Mouse (Mus musculus) CH12.LX (cell line): ENCODE measurements around the gene Mad1l1. TPM values are rescaled to one million over a fixed set of nuclear protein-coding genes. Genes with fewer than 3 reads are reported as not detected.

ENCODE experiments used
- DNase-seq: peaks from one replicate; pipeline ENCODE4 v3.0.0-alpha.2; 2013; ENCODE audit errors: extremely low read depth
- H3K27ac ChIP-seq: 2 replicates; pipeline ENCODE4 v1.5.1; 2012; ENCODE audit warnings: low read depth, mild to moderate bottlenecking, control low read depth, moderate library complexity; ENCODE audit not compliant: insufficient read depth
- H3K27me3 ChIP-seq: replicated peaks from 2 replicates; pipeline ENCODE3; 2012; ENCODE audit warnings: inconsistent platforms
- H3K36me3 ChIP-seq, 2 experiments: replicated peaks in 1 of 2; 2 replicates each; pipeline versions ENCODE3 to v1.6.1; 2012; ENCODE audit warnings: inconsistent platforms in 1 of 2, low read length in 1 of 2, mild to moderate bottlenecking in 1 of 2, mixed read lengths in 1 of 2, moderate library complexity in 1 of 2; ENCODE audit not compliant: control insufficient read depth in 1 of 2, insufficient read depth in 1 of 2
- H3K4me1 ChIP-seq, 2 experiments: 2 replicates each; pipeline ENCODE4 v1.6.1; 2012; ENCODE audit warnings: inconsistent platforms in 1 of 2, moderate library complexity in 1 of 2; ENCODE audit not compliant: insufficient read depth in 2 of 2, control insufficient read depth in 1 of 2
- H3K4me2 ChIP-seq: 2 replicates; pipeline ENCODE4 v1.6.1; 2012; ENCODE audit warnings: low read depth, mild to moderate bottlenecking, control low read depth; ENCODE audit not compliant: poor library complexity, insufficient read depth, severe bottlenecking
- H3K4me3 ChIP-seq, 3 experiments: fragments of 150-350 bp in 1 of 3; sonication (generic) in 1 of 3; replicated peaks in 1 of 3; 2 replicates each; pipeline versions ENCODE3 to v1.5.1; 2011 to 2012; ENCODE audit warnings: low read depth in 2 of 3, low read length in 2 of 3, mild to moderate bottlenecking in 2 of 3, moderate library complexity in 2 of 3, control low read depth in 1 of 3, improper control_type of control experiment in 1 of 3, inconsistent platforms in 1 of 3, mixed read lengths in 1 of 3; ENCODE audit not compliant: poor library complexity in 1 of 3
- H3K79me2 ChIP-seq: replicated peaks from 2 replicates; pipeline ENCODE4 v1.6.1; 2012; ENCODE audit warnings: mild to moderate bottlenecking, moderate library complexity; ENCODE audit not compliant: control insufficient read depth, poor library complexity, insufficient read depth, severe bottlenecking; ENCODE audit errors: extremely low read depth
- H3K9ac ChIP-seq: 2 replicates; pipeline ENCODE4 v1.6.1; 2012; ENCODE audit warnings: low read depth, mild to moderate bottlenecking, control low read depth, moderate library complexity; ENCODE audit not compliant: insufficient read depth
- H3K9me3 ChIP-seq: replicated peaks from 2 replicates; pipeline ENCODE3; 2012; ENCODE audit warnings: low read length, inconsistent platforms, mixed read lengths
- BHLHE40 ChIP-seq: IDR thresholded peaks from 2 replicates; pipeline ENCODE4 v1.6.1; 2011; ENCODE audit warnings: mild to moderate bottlenecking, low read depth, low read length, improper control_type of control experiment
- CHD2 ChIP-seq: IDR thresholded peaks from 2 replicates; pipeline ENCODE4 v1.6.1; 2011; ENCODE audit warnings: low read length, improper control_type of control experiment
- CTCF ChIP-seq, 2 experiments: IDR thresholded peaks in 1 of 2; conservative IDR thresholded peaks in 1 of 2; 2 replicates each; pipeline ENCODE4 v1.5.1; 2011 to 2012; ENCODE audit warnings: low read depth in 2 of 2, low read length in 2 of 2, improper control_type of control experiment in 1 of 2, inconsistent platforms in 1 of 2, mild to moderate bottlenecking in 1 of 2, moderate library complexity in 1 of 2
- E2F4 ChIP-seq: IDR thresholded peaks from 2 replicates; pipeline ENCODE4 v1.6.1; 2011; ENCODE audit warnings: low read depth, low read length, improper control_type of control experiment; ENCODE audit not compliant: insufficient replicate concordance
- ETS1 ChIP-seq: conservative IDR thresholded peaks from 2 replicates; pipeline ENCODE4 v1.6.1; 2012; ENCODE audit warnings: low read depth, mild to moderate bottlenecking, inconsistent platforms, low read length, improper control_type of control experiment, moderate library complexity
- HCFC1 ChIP-seq: IDR thresholded peaks from 2 replicates; pipeline ENCODE4 v1.6.1; 2012; ENCODE audit warnings: low read depth, mild to moderate bottlenecking, inconsistent platforms, low read length, improper control_type of control experiment
- IRF4 ChIP-seq: IDR thresholded peaks from 2 replicates; pipeline ENCODE4 v1.6.1; 2014; ENCODE audit warnings: low read depth, mild to moderate bottlenecking, inconsistent platforms, low read length, improper control_type of control experiment
- JUN ChIP-seq: IDR thresholded peaks from 2 replicates; pipeline ENCODE4 v1.6.1; 2011; ENCODE audit warnings: low read depth, mild to moderate bottlenecking, low read length, improper control_type of control experiment, moderate library complexity; ENCODE audit not compliant: insufficient read depth
- KAT2A ChIP-seq: IDR thresholded peaks from 2 replicates; pipeline ENCODE4 v1.6.1; 2012; ENCODE audit warnings: low read length, improper control_type of control experiment, inconsistent platforms; ENCODE audit not compliant: insufficient replicate concordance
- MAFK ChIP-seq: IDR thresholded peaks from 2 replicates; pipeline ENCODE4 v1.6.1; 2011; ENCODE audit warnings: low read length, improper control_type of control experiment; ENCODE audit not compliant: insufficient replicate concordance
- MAX ChIP-seq: IDR thresholded peaks from 2 replicates; pipeline ENCODE4 v1.6.1; 2011; ENCODE audit warnings: low read length, improper control_type of control experiment
- PAX5 ChIP-seq: IDR thresholded peaks from 2 replicates; pipeline ENCODE4 v1.6.1; 2012; ENCODE audit warnings: low read length, inconsistent platforms, mixed read lengths
- POLR2A ChIP-seq: IDR thresholded peaks from 2 replicates; pipeline ENCODE4 v1.6.1; 2011; ENCODE audit warnings: low read depth, mild to moderate bottlenecking, improper control_type of control experiment, low read length
- POLR2AphosphoS2 ChIP-seq: IDR thresholded peaks from 2 replicates; pipeline ENCODE4 v1.6.1; 2011; ENCODE audit warnings: low read depth, low read length, improper control_type of control experiment
- SIN3A ChIP-seq: IDR thresholded peaks from 2 replicates; pipeline ENCODE4 v1.6.1; 2012; ENCODE audit warnings: low read length, improper control_type of control experiment, inconsistent platforms
- SMC3 ChIP-seq: IDR thresholded peaks from 2 replicates; pipeline ENCODE4 v1.6.1; 2011; ENCODE audit warnings: low read depth, low read length, improper control_type of control experiment
- TCF12 ChIP-seq: IDR thresholded peaks from 2 replicates; pipeline ENCODE4 v1.6.1; 2014; ENCODE audit warnings: low read depth, mild to moderate bottlenecking, inconsistent platforms, low read length, improper control_type of control experiment
- UBTF ChIP-seq: IDR thresholded peaks from 2 replicates; pipeline ENCODE4 v1.6.1; 2012; ENCODE audit warnings: low read depth, mild to moderate bottlenecking, inconsistent platforms, low read length, improper control_type of control experiment, moderate library complexity
- USF1 ChIP-seq: IDR thresholded peaks from 2 replicates; pipeline ENCODE4 v1.6.1; 2014; ENCODE audit warnings: low read depth, mild to moderate bottlenecking, inconsistent platforms, low read length, improper control_type of control experiment
- USF2 ChIP-seq: conservative IDR thresholded peaks from 2 replicates; pipeline ENCODE4 v1.6.1; 2011; ENCODE audit warnings: low read depth, low read length, improper control_type of control experiment
- ZC3H11A ChIP-seq: IDR thresholded peaks from 2 replicates; pipeline ENCODE4 v1.6.1; 2012; ENCODE audit warnings: low read depth, mild to moderate bottlenecking, inconsistent platforms, low read length, improper control_type of control experiment
- ZMIZ1 ChIP-seq: IDR thresholded peaks from 2 replicates; pipeline ENCODE4 v1.6.1; 2012; ENCODE audit warnings: low read depth, mild to moderate bottlenecking, inconsistent platforms, low read length, improper control_type of control experiment
- ZNF384 ChIP-seq: IDR thresholded peaks from 2 replicates; pipeline ENCODE4 v1.6.1; 2012; ENCODE audit warnings: low read depth, low read length, improper control_type of control experiment, inconsistent platforms
- dilution Hi-C: fragments of 300-500 bp; cut with MboI; formaldehyde crosslinking; loops from 2 replicates; pipeline ENCODE4 v1.14.3; 2020; ENCODE audit warnings: low sequenced_read_pairs; ENCODE audit not compliant: extremely low pct_unique_long_range_greater_than_20kb, extremely low pct_ligation_motif_present
- in situ Hi-C: fragments of 300-500 bp; cut with MboI; formaldehyde crosslinking; loops from 3 replicates; pipeline ENCODE4 v1.14.3; 2019; ENCODE audit warnings: low sequenced_read_pairs, low pct_ligation_motif_present, low pct_unique_long_range_greater_than_20kb, mixed read lengths
- polyA plus RNA-seq: library from polyadenylated mRNA; unstranded; fragments of >175 nt; gene quantifications from 2 replicates; pipeline ENCODE4 v1.2.1, GENCODE M21; 2012; ENCODE audit warnings: low read depth; ENCODE audit not compliant: insufficient read length
- total RNA-seq, 2 experiments: library from RNA; depleted of rRNA; stranded (reverse); fragments of 300-350 nt in 1 of 2; fragments of >200 nt in 1 of 2; gene quantifications; 2 replicates each; pipeline ENCODE4 v1.2.3; 2012 to 2014

The Mad1l1 gene
- total and polyA plus RNA-seq, 3 experiments, result 24.8 to 45.6 (median 28.9) TPM

- H3K4me2 ChIP-seq, result no peak overlapping the region
- H3K9me3 ChIP-seq, result no peaks in the 10 kb centered on the region
- H3K27ac ChIP-seq, result no peak overlapping the region
- DNase-seq, result no peak
- peaks cover 14% of the 10 kb centered on the region for H3K27me3 ChIP-seq
- no peak overlapping the region for H3K9ac ChIP-seq
- in situ Hi-C loops, result loop anchor here (5.0 kb wide), 1 partner anchor 133 kb away; no protein-coding TSS in a partner anchor
- no peak overlapping the region for H3K4me3 ChIP-seq
- TF ChIP-seq POLR2A, result no peak
- no peak for TF ChIP-seq USF2
- TF ChIP-seq ETS1, result no peak
- no peak for TF ChIP-seq TCF12
- TF ChIP-seq CHD2, result no peak
- TF ChIP-seq ZC3H11A, result no peak
- TF ChIP-seq SMC3, result no peak
- TF ChIP-seq KAT2A, result no peak
- TF ChIP-seq JUN, result no peak
- TF ChIP-seq MAX, result no peak
- TF ChIP-seq SIN3A, result no peak
- TF ChIP-seq PAX5, result no peak
- no peak for TF ChIP-seq IRF4
- no peak for TF ChIP-seq E2F4
- TF ChIP-seq ZNF384, result no peak
- peaks cover 12 to 18% of the 10 kb centered on the region in 2 experiments for H3K4me1 ChIP-seq
- no peaks in the 10 kb centered on the region for H3K79me2 ChIP-seq
- H3K36me3 ChIP-seq, result no peaks in the 10 kb centered on the region
- dilution Hi-C loops, result no loop called here
These were observed 355.8 kb downstream of the Mad1l1 start for GRCm38 (mm10) chr5:139965596-139965995.

GRCm38 (mm10) chr5:139964391-139964790, 357.0 kb downstream of the Mad1l1 start:
- H3K36me3 ChIP-seq, result no peaks in the 10 kb centered on the region
- in situ Hi-C loops, result no loop called here
- H3K27me3 ChIP-seq, result peaks cover 17% of the 10 kb centered on the region
- no peak overlapping the region for H3K27ac ChIP-seq
- dilution Hi-C loops, result no loop called here
- H3K4me1 ChIP-seq, result peaks cover 3 to 6% of the 10 kb centered on the region in 2 experiments
- no peak overlapping the region for H3K4me3 ChIP-seq
- TF ChIP-seq BHLHE40 (no peak), USF2 (no peak), SMC3 (no peak), HCFC1 (no peak), USF1 (no peak), ZNF384 (no peak), CTCF (conservative IDR thresholded peaks at IDR 0.05 in 1 of 2, IDR thresholded peaks at IDR 0.05 in 1 of 2; ENCODE audit: low read depth in 2 of 2, low read length in 2 of 2) (no peak), TCF12 (no peak), POLR2A (no peak), IRF4 (no peak), POLR2AphosphoS2 (no peak), MAFK (no peak), ZC3H11A (no peak), ZMIZ1 (no peak), UBTF (no peak)
- no peaks in the 10 kb centered on the region for H3K9me3 ChIP-seq
- no peaks in the 10 kb centered on the region for H3K79me2 ChIP-seq
- H3K9ac ChIP-seq, result no peak overlapping the region
- H3K4me2 ChIP-seq, result no peak overlapping the region
- no peak for DNase-seq
